Mouse (Mus musculus): ENCODE data around the gene Spib.

GRCm38 (mm10) chr7:44527483-44528398 lies 4.1 kb downstream of the Spib start:
- TF ChIP-seq HCFC1 (IDR thresholded peaks at IDR 0.05; ENCODE audit: borderline replicate concordance, insufficient read depth, low read length) (no peak), ZNF384 (IDR thresholded peaks at IDR 0.05; ENCODE audit: low read depth, low read length) (no peak), MAFK (IDR thresholded peaks at IDR 0.05; ENCODE audit: insufficient read depth, low read depth, low read length) (no peak), ZC3H11A (IDR thresholded peaks at IDR 0.05; ENCODE audit: borderline replicate concordance, low read depth, low read length) (no peak)

Measured in ES-E14 (cell line).